Mouse (Mus musculus) gonadal fat pad, adult 2 months (tissue): ENCODE measurements around the gene Mcm5. TPM values are rescaled to one million over a fixed set of nuclear protein-coding genes. Genes with fewer than 3 reads are reported as not detected.

Experiments
- DNase-seq: peaks from one replicate; pipeline ENCODE4 v3.0.0-alpha.2; 2012; ENCODE audit warnings: low read depth
- polyA plus RNA-seq: library from polyadenylated mRNA; depleted of rRNA; stranded (reverse); fragments of >200 nt; gene quantifications from 2 replicates; pipeline ENCODE4 v1.2.3, GENCODE M21; 2012; rRNA removed

Mcm5 gene
- 7.6 and 8.3 TPM in 2 replicates for polyA plus RNA-seq

- DNase-seq, result peak; percentile 90
Measured at GRCm38 (mm10) chr8:75109236-75109967, at the start of gene Mcm5. Mcm5 (plus strand) TSS chr8:75109569.

- no peak for DNase-seq
Measured at GRCm38 (mm10) chr8:75060022-75060421, 49.3 kb upstream of the Mcm5 start.

- no peak for DNase-seq
Measured at GRCm38 (mm10) chr8:75060815-75061214, 48.6 kb upstream of the Mcm5 start.

- no peak for DNase-seq
Measured at GRCm38 (mm10) chr8:75063290-75063689, 46.1 kb upstream of the Mcm5 start.

GRCm38 (mm10) chr8:75064790-75065189 lies 44.6 kb upstream of the Mcm5 start:
- DNase-seq, result no peak

GRCm38 (mm10) chr8:75067287-75067686 lies 42.1 kb upstream of the Mcm5 start:
- no peak for DNase-seq

GRCm38 (mm10) chr8:75070297-75070696 lies 39.1 kb upstream of the Mcm5 start:
- no peak for DNase-seq

- no peak for DNase-seq
Measured at GRCm38 (mm10) chr8:75071627-75072346, 37.6 kb upstream of the Mcm5 start.

- DNase-seq, result no peak
Measured at GRCm38 (mm10) chr8:75074876-75075275, 34.5 kb upstream of the Mcm5 start.

GRCm38 (mm10) chr8:75078215-75078614 lies 31.2 kb upstream of the Mcm5 start:
- DNase-seq, result no peak

- DNase-seq, result no peak
Measured at GRCm38 (mm10) chr8:75078851-75079250, 30.5 kb upstream of the Mcm5 start.

- DNase-seq, result no peak
Measured at GRCm38 (mm10) chr8:75081364-75082040, 27.9 kb upstream of the Mcm5 start.

GRCm38 (mm10) chr8:75082181-75082805 lies 27.1 kb upstream of the Mcm5 start:
- DNase-seq, result no peak

- peak; percentile 51 for DNase-seq
Measured at GRCm38 (mm10) chr8:75083846-75084245, 25.5 kb upstream of the Mcm5 start.

GRCm38 (mm10) chr8:75084382-75085064 lies 24.8 kb upstream of the Mcm5 start:
- DNase-seq, result no peak

- DNase-seq, result no peak
Measured at GRCm38 (mm10) chr8:75086002-75086401, 23.4 kb upstream of the Mcm5 start.

GRCm38 (mm10) chr8:75087127-75087526 lies 22.2 kb upstream of the Mcm5 start:
- DNase-seq, result no peak

GRCm38 (mm10) chr8:75088989-75089881 lies 20.1 kb upstream of the Mcm5 start:
- peak; percentile 51 for DNase-seq

- no peak for DNase-seq
Measured at GRCm38 (mm10) chr8:75090781-75091365, 18.5 kb upstream of the Mcm5 start.
